Mouse (Mus musculus) intestine, postnatal 0 days (tissue): ENCODE results near the gene Wwtr1. TPM values are rescaled to one million over a fixed set of nuclear protein-coding genes. Genes with fewer than 3 reads are reported as not detected.

ENCODE experiments used
- ATAC-seq: fragments of 200-750 bp; cut with Nextera tagmentation; 2 replicates; pipeline ENCODE4 v1.8.0; 2017; ENCODE audit warnings: mild to moderate bottlenecking, moderate TSS enrichment, moderate library complexity
- H3K27ac ChIP-seq: fragments of 300-500 bp; sonication (generic); 2 replicates; pipeline ENCODE4 v1.5.1; 2014; ENCODE audit warnings: mild to moderate bottlenecking, low read depth, low read length, moderate library complexity
- H3K27me3 ChIP-seq: fragments of 300-500 bp; sonication (generic); replicated peaks from 2 replicates; pipeline ENCODE4 v1.6.1; 2014; ENCODE audit warnings: low read length, mixed read lengths; ENCODE audit not compliant: control insufficient read depth, insufficient read depth
- H3K36me3 ChIP-seq: fragments of 300-500 bp; sonication (generic); 2 replicates; pipeline ENCODE4 v1.6.1; 2014; ENCODE audit warnings: mild to moderate bottlenecking, moderate library complexity; ENCODE audit not compliant: control insufficient read depth, insufficient read depth
- H3K4me1 ChIP-seq: fragments of 300-500 bp; sonication (generic); replicated peaks from 2 replicates; pipeline ENCODE4 v1.6.1; 2014; ENCODE audit warnings: antibody characterized with exemption, low read length, mixed read lengths; ENCODE audit not compliant: control insufficient read depth, insufficient read depth
- H3K4me2 ChIP-seq: fragments of 300-500 bp; sonication (generic); replicated peaks from 2 replicates; pipeline ENCODE4 v1.6.1; 2014; ENCODE audit warnings: low read depth, mild to moderate bottlenecking, moderate library complexity
- H3K4me3 ChIP-seq: fragments of 300-500 bp; sonication (generic); 2 replicates; pipeline ENCODE4 v1.5.1; 2014; ENCODE audit warnings: low read depth, low read length
- H3K9ac ChIP-seq: fragments of 300-500 bp; sonication (generic); 2 replicates; pipeline ENCODE4 v1.6.1; 2014; ENCODE audit warnings: mild to moderate bottlenecking, low read depth, low read length
- H3K9me3 ChIP-seq: fragments of 300-500 bp; sonication (generic); 2 replicates; pipeline ENCODE4 v1.6.1; 2016; ENCODE audit warnings: mixed run types; ENCODE audit not compliant: control insufficient read depth
- CTCF ChIP-seq: sonication (generic); IDR thresholded peaks from 2 replicates; pipeline ENCODE4 v1.5.1; 2016; ENCODE audit warnings: low read depth, mild to moderate bottlenecking, control low read depth, antibody characterized with exemption, moderate library complexity
- WGBS: fragments of 180-500 bp; shearing (Covaris S2); extraction: QIAGEN DNeasy Blood & Tissue Kit; methylation state at CpG from one replicate; pipeline ENCODE4 v1.1.7; 2014; 5-methylcytosine and 5-hydroxymethylcytosine counted together
- polyA plus RNA-seq: library from polyadenylated mRNA; unstranded; fragments of >200 nt; fragmentation: Nextera tagmentation; extraction: Ambion mirVana; gene quantifications from 2 replicates; pipeline ENCODE4 v1.2.1, GENCODE M21; 2015

Gene Wwtr1
- polyA plus RNA-seq, 1 experiment from 2014 or later = 13.6 TPM

- H3K27me3 ChIP-seq = no peaks in the 10 kb centered on the region
- H3K4me2 ChIP-seq = no peak overlapping the region
- H3K36me3 ChIP-seq = no peaks in the 10 kb centered on the region
- ATAC-seq = no peak
- H3K27ac ChIP-seq = no peak overlapping the region
- TF ChIP-seq CTCF = no peak
- H3K9ac ChIP-seq = no peak overlapping the region
- H3K4me1 ChIP-seq = no peaks in the 10 kb centered on the region
- H3K9me3 ChIP-seq = no peaks in the 10 kb centered on the region
- WGBS = 96% methylated on average over 7 of the region's 7 CpGs
- H3K4me3 ChIP-seq = no peak overlapping the region
Observed at GRCm38 (mm10) chr3:57515044-57515443, 60.7 kb downstream of the Wwtr1 start.

- WGBS = 64% methylated on average over 18 of the region's 18 CpGs
- no peak for ATAC-seq
- H3K9me3 ChIP-seq = no peaks in the 10 kb centered on the region
Observed at GRCm38 (mm10) chr3:57511816-57512586, 63.7 kb downstream of the Wwtr1 start.

GRCm38 (mm10) chr3:57509945-57510675, 65.6 kb downstream of the Wwtr1 start:
- no peak overlapping the region for H3K4me2 ChIP-seq
- no peak overlapping the region for H3K4me3 ChIP-seq
- no peak overlapping the region for H3K27ac ChIP-seq
- TF ChIP-seq CTCF = no peak
- no peaks in the 10 kb centered on the region for H3K4me1 ChIP-seq
- H3K27me3 ChIP-seq = no peaks in the 10 kb centered on the region
- no peak for ATAC-seq
- WGBS = 64% methylated on average over 7 of the region's 7 CpGs
- H3K36me3 ChIP-seq = no peaks in the 10 kb centered on the region
- no peaks in the 10 kb centered on the region for H3K9me3 ChIP-seq
- no peak overlapping the region for H3K9ac ChIP-seq

More at GRCm38 (mm10) chr3:57511816-57512586, 63.7 kb downstream of the Wwtr1 start:
- Histone ChIP-seq H3K4me3 (no peak overlapping the region), H3K4me2 (0 out of 2 replicates have a peak overlapping the region, but pooled peaks have one; percentile 30), H3K4me1 (no peaks in the 10 kb centered on the region), H3K9ac (no peak overlapping the region), H3K27ac (no peak overlapping the region), H3K36me3 (no peaks in the 10 kb centered on the region), H3K27me3 (no peaks in the 10 kb centered on the region)
- TF ChIP-seq CTCF = no peak

GRCm38 (mm10) chr3:57505991-57506390, 69.7 kb downstream of the Wwtr1 start:
- no peak overlapping the region for H3K4me2 ChIP-seq
- 70% methylated on average over 10 of the region's 10 CpGs for WGBS
- no peak for ATAC-seq
- no peaks in the 10 kb centered on the region for H3K9me3 ChIP-seq
- H3K4me3 ChIP-seq = no peak overlapping the region
- no peaks in the 10 kb centered on the region for H3K4me1 ChIP-seq
- TF ChIP-seq CTCF = no peak
- H3K36me3 ChIP-seq = no peaks in the 10 kb centered on the region; the same call in 1 of the 2 replicates
- H3K9ac ChIP-seq = no peak overlapping the region
- no peaks in the 10 kb centered on the region for H3K27me3 ChIP-seq
- H3K27ac ChIP-seq = no peak overlapping the region

- H3K36me3 ChIP-seq = no peaks in the 10 kb centered on the region; the same call in 1 of the 2 replicates
- H3K27ac ChIP-seq = no peak overlapping the region
- ATAC-seq = no peak
- no peaks in the 10 kb centered on the region for H3K4me1 ChIP-seq
- H3K4me3 ChIP-seq = no peak overlapping the region
- H3K27me3 ChIP-seq = no peaks in the 10 kb centered on the region
- no peaks in the 10 kb centered on the region for H3K9me3 ChIP-seq
- no peak overlapping the region for H3K9ac ChIP-seq
- H3K4me2 ChIP-seq = no peak overlapping the region
- 72% methylated on average over 2 of the region's 2 CpGs for WGBS
- TF ChIP-seq CTCF = no peak
Observed at GRCm38 (mm10) chr3:57504756-57505155, 71.0 kb downstream of the Wwtr1 start.

- WGBS = 78% methylated on average over 10 of the region's 10 CpGs
- Histone ChIP-seq H3K36me3 (no peaks in the 10 kb centered on the region; the same call in 1 of the 2 replicates), H3K27ac (no peak overlapping the region), H3K27me3 (no peaks in the 10 kb centered on the region), H3K9me3 (no peaks in the 10 kb centered on the region), H3K4me3 (no peak overlapping the region), H3K9ac (no peak overlapping the region), H3K4me1 (no peaks in the 10 kb centered on the region), H3K4me2 (no peak overlapping the region)
- no peak for TF ChIP-seq CTCF
- ATAC-seq = no peak
Observed at GRCm38 (mm10) chr3:57501596-57502220, 74.0 kb downstream of the Wwtr1 start.
